Mouse (Mus musculus) induced T-regulatory cell, adult 2 months (primary cell): ENCODE results near the gene Psat1.

Experiments
- DNase-seq: peaks from one replicate; pipeline ENCODE4 v3.0.0-alpha.2; 2012; ENCODE audit warnings: low read depth

The Psat1 gene

GRCm38 (mm10) chr19:15864129-15864528 lies 83.0 kb downstream of the Psat1 start:
- no peak for DNase-seq

DNA sequence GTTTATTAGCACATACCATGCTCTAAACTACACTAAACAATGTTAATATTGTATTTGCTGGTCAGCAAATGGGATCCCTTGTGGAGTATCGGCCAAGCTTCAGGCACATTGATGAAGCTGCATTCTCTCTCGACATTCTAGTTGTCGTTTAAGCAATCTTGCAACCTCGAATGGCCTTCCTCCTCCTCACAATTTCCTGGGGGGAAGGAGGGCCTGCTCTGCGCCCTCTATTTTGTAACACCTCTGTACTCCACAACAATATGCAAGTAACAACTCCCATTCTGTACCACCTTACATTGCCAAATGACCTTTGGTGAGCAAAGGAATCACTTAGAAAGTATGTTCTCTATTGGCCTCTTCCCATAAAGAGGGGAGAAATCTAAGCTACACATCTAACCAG lies 91.8 kb downstream of the Psat1 start:
- DNase-seq, result no peak
